Mouse (Mus musculus): ENCODE data around the gene Thap3. TPM values are rescaled to one million over a fixed set of nuclear protein-coding genes. Genes with fewer than 3 reads are reported as not detected.

Thap3 gene
- polyA plus RNA-seq, 1 experiment from 2014 or later, result 42.4 TPM

DNA sequence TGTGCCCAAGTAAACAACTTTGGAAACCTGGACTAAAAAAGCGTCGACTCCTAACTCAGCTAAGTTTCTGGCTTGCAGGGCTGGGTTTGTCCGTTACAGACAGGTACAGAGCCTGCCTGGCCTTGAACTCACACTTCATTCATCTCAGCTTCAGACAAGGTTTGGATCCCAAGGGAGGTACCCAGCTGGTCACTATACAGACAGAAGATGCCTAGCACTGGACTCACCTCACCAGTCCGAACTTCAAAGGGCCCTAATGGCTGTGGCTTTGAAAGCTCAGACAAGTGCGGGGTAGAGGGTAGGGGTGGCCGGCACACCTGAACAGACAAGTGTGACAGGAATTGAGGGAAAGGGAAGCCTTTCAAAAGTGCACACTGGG, 302 bp upstream of the Thap3 start:
- ATAC-seq (ENCODE audit: low FRiP score, low TSS enrichment), result no peak; the same call in 1 of the 2 replicates
- Histone ChIP-seq H3K36me3 (ENCODE audit: insufficient read depth, low read length) (peaks cover 34% of the 10 kb centered on the region), H3K4me2 (replicated peaks; ENCODE audit: low read depth, low read length) (peak overlapping the region; percentile 83), H3K27me3 (ENCODE audit: insufficient read depth, low read length) (no peaks in the 10 kb centered on the region), H3K27ac (ENCODE audit: low read length) (peak overlapping the region; percentile 78), H3K9ac (replicated peaks; ENCODE audit: low read length) (peak overlapping the region; percentile 83), H3K4me1 (ENCODE audit: insufficient read depth, low read length) (peaks cover 42% of the 10 kb centered on the region), H3K4me3 (ENCODE audit: low read length) (peak overlapping the region; percentile 77), H3K9me3 (ENCODE audit: low read length) (no peaks in the 10 kb centered on the region)
- 26% methylated on average over 6 of the region's 6 CpGs for WGBS

GRCm38 (mm10) chr4:151988014-151988341, 819 bp downstream of the Thap3 start:
- Histone ChIP-seq H3K4me2 (replicated peaks; ENCODE audit: low read depth, low read length) (peak overlapping the region; percentile 83), H3K4me3 (ENCODE audit: low read length) (peak overlapping the region; percentile 77), H3K9ac (replicated peaks; ENCODE audit: low read length) (peak overlapping the region; percentile 83), H3K9me3 (ENCODE audit: low read length) (no peaks in the 10 kb centered on the region), H3K36me3 (ENCODE audit: insufficient read depth, low read length) (peaks cover 35% of the 10 kb centered on the region), H3K4me1 (ENCODE audit: insufficient read depth, low read length) (peaks cover 39% of the 10 kb centered on the region), H3K27ac (ENCODE audit: low read length) (peak overlapping the region; percentile 78), H3K27me3 (ENCODE audit: insufficient read depth, low read length) (no peaks in the 10 kb centered on the region)
- 24% methylated on average over 10 of the region's 10 CpGs for WGBS
- ATAC-seq (ENCODE audit: low FRiP score, low TSS enrichment), result no peak

- Histone ChIP-seq H3K9ac (replicated peaks; ENCODE audit: low read length) (0 out of 2 replicates have a peak overlapping the region, but pooled peaks have one; percentile 3), H3K4me2 (replicated peaks; ENCODE audit: low read depth, low read length) (no peak overlapping the region), H3K27ac (ENCODE audit: low read length) (no peak overlapping the region), H3K36me3 (ENCODE audit: insufficient read depth, low read length) (peaks cover 26% of the 10 kb centered on the region), H3K4me1 (ENCODE audit: insufficient read depth, low read length) (peaks cover 39% of the 10 kb centered on the region), H3K9me3 (ENCODE audit: low read length) (no peaks in the 10 kb centered on the region), H3K4me3 (ENCODE audit: low read length) (no peak overlapping the region), H3K27me3 (ENCODE audit: insufficient read depth, low read length) (no peaks in the 10 kb centered on the region)
- ATAC-seq (ENCODE audit: low FRiP score, low TSS enrichment), result no peak
- WGBS, result 61% methylated on average over 8 of the region's 8 CpGs
Observed at GRCm38 (mm10) chr4:151986650-151987049, 2.1 kb downstream of the Thap3 start.

DNA sequence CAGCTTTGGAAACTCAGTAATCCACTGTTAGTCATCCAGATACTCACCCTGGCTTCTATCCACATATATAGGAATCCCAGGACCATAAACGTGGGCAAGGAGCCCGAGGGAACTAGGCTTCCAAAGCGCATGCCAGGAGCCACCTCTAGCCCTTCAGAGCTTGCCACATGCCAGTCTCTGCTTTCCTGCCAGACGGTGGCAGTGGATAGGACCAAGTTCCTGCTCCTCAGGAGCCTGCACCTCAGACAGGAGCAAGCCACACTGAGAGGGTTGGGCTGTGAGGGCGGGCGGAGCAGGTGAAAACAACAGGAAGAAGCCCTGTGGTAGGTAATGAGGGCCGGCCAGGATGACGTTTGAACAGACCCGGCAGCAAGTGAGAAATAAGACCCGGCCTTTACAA, 2.9 kb downstream of the Thap3 start:
- no peak overlapping the region for H3K9ac ChIP-seq (replicated peaks; ENCODE audit: low read length)
- no peak overlapping the region for H3K4me3 ChIP-seq (ENCODE audit: low read length)
- H3K27me3 ChIP-seq (ENCODE audit: insufficient read depth, low read length), result no peaks in the 10 kb centered on the region
- peaks cover 39% of the 10 kb centered on the region for H3K4me1 ChIP-seq (ENCODE audit: insufficient read depth, low read length)
- ATAC-seq (ENCODE audit: low FRiP score, low TSS enrichment), result no peak
- H3K36me3 ChIP-seq (ENCODE audit: insufficient read depth, low read length), result peaks cover 21% of the 10 kb centered on the region; the same call in 1 of the 2 replicates
- H3K27ac ChIP-seq (ENCODE audit: low read length), result no peak overlapping the region
- H3K4me2 ChIP-seq (replicated peaks; ENCODE audit: low read depth, low read length), result no peak overlapping the region
- H3K9me3 ChIP-seq (ENCODE audit: low read length), result no peaks in the 10 kb centered on the region
- 27% methylated on average over 10 of the region's 10 CpGs for WGBS

DNA sequence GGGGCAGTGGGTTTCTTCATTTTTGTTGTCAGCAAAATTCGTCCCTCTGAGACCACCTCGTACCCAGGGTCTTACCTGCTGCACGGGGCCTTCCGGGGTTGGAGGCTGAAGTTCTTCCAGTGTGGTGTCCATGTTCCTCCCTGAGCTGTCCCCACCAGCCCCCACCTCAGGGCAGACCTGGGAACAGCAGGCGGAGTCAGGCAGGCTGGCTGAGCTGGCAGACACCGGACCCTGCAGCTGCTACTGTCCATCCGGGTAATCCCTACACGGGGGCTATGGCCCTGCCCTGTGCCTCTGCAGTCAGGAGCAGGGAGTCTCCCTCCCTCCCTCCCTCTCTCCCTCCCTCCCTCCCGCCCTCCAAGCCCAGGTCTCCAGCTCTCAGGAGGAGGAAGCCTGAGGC, 5.2 kb downstream of the Thap3 start:
- peak; percentile 58 for ATAC-seq (ENCODE audit: low FRiP score, low TSS enrichment)
- no peak overlapping the region for H3K4me2 ChIP-seq (replicated peaks; ENCODE audit: low read depth, low read length)
- no peak overlapping the region for H3K4me3 ChIP-seq (ENCODE audit: low read length)
- WGBS, result 32% methylated on average over 8 of the region's 9 CpGs
- H3K9ac ChIP-seq (replicated peaks; ENCODE audit: low read length), result peak overlapping the region; percentile 53
- H3K27me3 ChIP-seq (ENCODE audit: insufficient read depth, low read length), result no peaks in the 10 kb centered on the region
- peaks cover 19% of the 10 kb centered on the region; the same call in 1 of the 2 replicates for H3K36me3 ChIP-seq (ENCODE audit: insufficient read depth, low read length)
- peaks cover 29% of the 10 kb centered on the region for H3K4me1 ChIP-seq (ENCODE audit: insufficient read depth, low read length)
- no peak overlapping the region for H3K27ac ChIP-seq (ENCODE audit: low read length)
- H3K9me3 ChIP-seq (ENCODE audit: low read length), result no peaks in the 10 kb centered on the region

DNA sequence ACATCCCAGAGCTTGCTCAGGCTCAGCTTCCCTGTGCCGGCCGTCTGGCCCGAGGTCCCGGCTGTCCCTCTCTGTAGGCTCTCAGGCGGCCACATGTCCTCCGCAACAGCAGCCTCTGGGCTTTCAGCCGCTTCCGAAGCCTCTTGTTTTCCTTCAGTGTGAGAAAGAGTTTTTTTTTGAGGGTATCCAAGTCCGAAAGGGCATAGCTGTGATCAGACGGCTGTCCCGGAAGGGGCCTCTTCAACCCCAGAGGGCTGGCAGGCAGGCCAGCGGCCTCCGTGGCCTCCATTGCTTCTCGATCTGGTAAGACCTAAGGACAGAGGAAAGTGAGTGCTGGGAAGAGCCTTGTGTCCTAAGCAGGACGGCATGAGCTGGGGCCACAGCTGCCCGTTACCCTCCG, 5.8 kb downstream of the Thap3 start:
- 45% methylated on average over 17 of the region's 17 CpGs for WGBS
- no peak overlapping the region for H3K4me2 ChIP-seq (replicated peaks; ENCODE audit: low read depth, low read length)
- H3K9me3 ChIP-seq (ENCODE audit: low read length), result no peaks in the 10 kb centered on the region
- peaks cover 19% of the 10 kb centered on the region; the same call in 1 of the 2 replicates for H3K36me3 ChIP-seq (ENCODE audit: insufficient read depth, low read length)
- peaks cover 28% of the 10 kb centered on the region for H3K4me1 ChIP-seq (ENCODE audit: insufficient read depth, low read length)
- H3K27ac ChIP-seq (ENCODE audit: low read length), result peak overlapping the region; percentile 13; the same call in 1 of the 2 replicates
- no peak for ATAC-seq (ENCODE audit: low FRiP score, low TSS enrichment)
- H3K27me3 ChIP-seq (ENCODE audit: insufficient read depth, low read length), result no peaks in the 10 kb centered on the region
- H3K9ac ChIP-seq (replicated peaks; ENCODE audit: low read length), result no peak overlapping the region
- H3K4me3 ChIP-seq (ENCODE audit: low read length), result no peak overlapping the region

- no peaks in the 10 kb centered on the region for H3K9me3 ChIP-seq (ENCODE audit: low read length)
- WGBS, result 6% methylated on average over 5 of the region's 5 CpGs
- no peaks in the 10 kb centered on the region for H3K27me3 ChIP-seq (ENCODE audit: insufficient read depth, low read length)
- H3K36me3 ChIP-seq (ENCODE audit: insufficient read depth, low read length), result peaks cover 19% of the 10 kb centered on the region; the same call in 1 of the 2 replicates
- H3K4me1 ChIP-seq (ENCODE audit: insufficient read depth, low read length), result peaks cover 11% of the 10 kb centered on the region
- peak; percentile 33 for ATAC-seq (ENCODE audit: low FRiP score, low TSS enrichment)
- no peak overlapping the region for H3K27ac ChIP-seq (ENCODE audit: low read length)
- H3K4me3 ChIP-seq (ENCODE audit: low read length), result no peak overlapping the region
- no peak overlapping the region for H3K9ac ChIP-seq (replicated peaks; ENCODE audit: low read length)
- H3K4me2 ChIP-seq (replicated peaks; ENCODE audit: low read depth, low read length), result no peak overlapping the region
Observed at GRCm38 (mm10) chr4:151981363-151981762, 7.4 kb downstream of the Thap3 start.

DNA sequence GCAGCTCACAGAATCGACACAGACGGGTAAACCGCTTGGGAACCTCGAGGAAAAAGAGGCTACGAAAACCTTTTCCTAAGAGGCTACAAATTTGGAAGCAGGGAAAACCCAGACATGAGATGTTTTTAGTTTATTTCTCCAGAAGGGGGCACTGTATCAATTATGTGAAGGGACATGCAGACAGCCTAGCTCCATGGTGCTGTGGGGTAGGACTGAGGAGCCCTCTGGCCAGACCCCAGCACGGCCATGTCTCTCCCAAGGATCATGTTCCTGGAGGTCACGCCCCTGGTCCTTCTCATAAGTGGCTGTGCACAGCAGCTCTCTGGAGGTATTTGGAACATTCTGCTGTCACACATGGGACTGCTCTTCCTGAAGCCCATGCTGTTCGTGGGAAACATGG, 8.1 kb downstream of the Thap3 start:
- WGBS, result 66% methylated on average over 8 of the region's 8 CpGs
- peaks cover 8% of the 10 kb centered on the region for H3K4me1 ChIP-seq (ENCODE audit: insufficient read depth, low read length)
- H3K36me3 ChIP-seq (ENCODE audit: insufficient read depth, low read length), result peaks cover 22% of the 10 kb centered on the region; the same call in 1 of the 2 replicates
- no peak overlapping the region for H3K27ac ChIP-seq (ENCODE audit: low read length)
- H3K4me2 ChIP-seq (replicated peaks; ENCODE audit: low read depth, low read length), result no peak overlapping the region
- no peak for ATAC-seq (ENCODE audit: low FRiP score, low TSS enrichment)
- H3K9ac ChIP-seq (replicated peaks; ENCODE audit: low read length), result no peak overlapping the region
- H3K9me3 ChIP-seq (ENCODE audit: low read length), result no peaks in the 10 kb centered on the region
- no peaks in the 10 kb centered on the region for H3K27me3 ChIP-seq (ENCODE audit: insufficient read depth, low read length)
- H3K4me3 ChIP-seq (ENCODE audit: low read length), result no peak overlapping the region

GRCm38 (mm10) chr4:151977748-151978147, 11.0 kb downstream of the Thap3 start:
- no peaks in the 10 kb centered on the region for H3K9me3 ChIP-seq (ENCODE audit: low read length)
- H3K36me3 ChIP-seq (ENCODE audit: insufficient read depth, low read length), result peaks cover 40% of the 10 kb centered on the region
- H3K4me3 ChIP-seq (ENCODE audit: low read length), result no peak overlapping the region
- no peaks in the 10 kb centered on the region for H3K27me3 ChIP-seq (ENCODE audit: insufficient read depth, low read length)
- H3K4me2 ChIP-seq (replicated peaks; ENCODE audit: low read depth, low read length), result no peak overlapping the region
- no peak overlapping the region for H3K27ac ChIP-seq (ENCODE audit: low read length)
- H3K4me1 ChIP-seq (ENCODE audit: insufficient read depth, low read length), result no peaks in the 10 kb centered on the region
- WGBS, result 27% methylated on average over 10 of the region's 10 CpGs
- no peak; the same call in 1 of the 2 replicates for ATAC-seq (ENCODE audit: low FRiP score, low TSS enrichment)
- no peak overlapping the region for H3K9ac ChIP-seq (replicated peaks; ENCODE audit: low read length)

DNA sequence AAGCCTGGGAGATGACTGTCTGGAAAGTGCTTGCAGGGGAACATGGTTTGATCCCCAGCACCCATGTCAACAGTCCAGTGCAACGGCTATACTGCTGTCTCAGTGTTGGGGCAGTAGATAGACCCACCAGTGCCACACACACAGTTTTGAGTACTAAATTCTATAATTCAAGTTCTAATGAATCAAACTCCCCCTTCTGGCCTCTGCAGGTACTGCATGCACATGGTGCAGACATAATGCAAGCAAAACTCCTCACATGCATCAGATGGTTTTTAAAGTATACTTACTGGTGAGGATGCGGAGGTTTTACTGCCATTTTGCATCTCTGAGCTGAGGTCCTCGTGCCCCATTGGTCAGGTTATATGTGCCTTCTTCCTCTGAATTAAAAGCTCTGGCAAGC, 13.4 kb downstream of the Thap3 start:
- Histone ChIP-seq H3K9me3 (ENCODE audit: low read length) (no peaks in the 10 kb centered on the region), H3K4me1 (ENCODE audit: insufficient read depth, low read length) (no peaks in the 10 kb centered on the region), H3K9ac (replicated peaks; ENCODE audit: low read length) (no peak overlapping the region), H3K27me3 (ENCODE audit: insufficient read depth, low read length) (no peaks in the 10 kb centered on the region), H3K36me3 (ENCODE audit: insufficient read depth, low read length) (peaks cover 40% of the 10 kb centered on the region), H3K4me3 (ENCODE audit: low read length) (no peak overlapping the region), H3K4me2 (replicated peaks; ENCODE audit: low read depth, low read length) (no peak overlapping the region), H3K27ac (ENCODE audit: low read length) (no peak overlapping the region)
- no peak for ATAC-seq (ENCODE audit: low FRiP score, low TSS enrichment)
- WGBS, result 92% methylated on average over 3 of the region's 3 CpGs

All from kidney, embryonic 16.5 days (tissue).